Mouse (Mus musculus): ENCODE results near the gene 4930470P17Rik. TPM values are rescaled to one million over a fixed set of nuclear protein-coding genes. Genes with fewer than 3 reads are reported as not detected.

Gene 4930470P17Rik
- total RNA-seq, 2 experiments from 2014 or later = not detected

- DNase-seq = no peak
These were observed 23.2 kb downstream of the 4930470P17Rik start for GRCm38 (mm10) chr2:170578588-170578987.

DNA sequence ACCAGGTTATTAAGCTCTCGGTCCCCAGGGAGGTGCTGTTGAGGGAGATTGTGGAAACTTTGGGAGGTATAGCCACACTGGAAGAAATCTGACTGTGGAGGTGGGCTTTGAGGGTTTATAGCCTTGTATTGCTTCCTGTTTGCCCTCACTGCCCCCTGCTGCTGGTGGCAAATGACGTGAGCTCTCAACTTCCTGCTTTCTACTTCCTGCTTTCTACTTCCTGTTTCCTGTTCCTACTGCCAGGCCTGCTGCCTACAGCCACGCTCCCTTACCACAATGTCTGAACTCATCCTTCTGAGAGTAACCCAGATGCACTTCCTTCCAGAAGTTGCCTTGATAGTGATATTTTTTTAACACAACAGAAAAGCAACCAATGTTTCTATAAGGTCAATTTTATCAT lies 24.3 kb downstream of the 4930470P17Rik start:
- DNase-seq = no peak

DNA sequence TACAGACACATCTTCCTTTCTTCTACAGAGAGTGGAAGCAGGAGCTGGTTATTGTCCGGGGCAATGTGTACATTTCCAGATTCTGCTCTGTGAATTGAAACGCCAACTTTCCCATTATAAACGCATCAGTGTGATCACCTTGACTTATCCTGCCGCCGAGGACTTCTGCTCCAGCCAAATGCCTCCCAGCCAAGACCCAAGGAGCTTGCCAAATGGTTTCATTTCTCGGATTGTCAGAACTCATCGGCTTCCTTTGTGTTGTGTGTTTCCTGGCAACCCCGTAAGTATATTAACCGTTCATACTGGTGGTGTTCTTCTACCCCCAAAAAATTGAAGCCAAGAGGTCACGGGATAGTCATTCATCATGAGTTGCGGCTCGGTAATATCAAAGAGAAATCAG lies 25.7 kb downstream of the 4930470P17Rik start:
- DNase-seq = no peak

GRCm38 (mm10) chr2:170564995-170565394 lies 36.8 kb downstream of the 4930470P17Rik start:
- no peak for DNase-seq

DNA sequence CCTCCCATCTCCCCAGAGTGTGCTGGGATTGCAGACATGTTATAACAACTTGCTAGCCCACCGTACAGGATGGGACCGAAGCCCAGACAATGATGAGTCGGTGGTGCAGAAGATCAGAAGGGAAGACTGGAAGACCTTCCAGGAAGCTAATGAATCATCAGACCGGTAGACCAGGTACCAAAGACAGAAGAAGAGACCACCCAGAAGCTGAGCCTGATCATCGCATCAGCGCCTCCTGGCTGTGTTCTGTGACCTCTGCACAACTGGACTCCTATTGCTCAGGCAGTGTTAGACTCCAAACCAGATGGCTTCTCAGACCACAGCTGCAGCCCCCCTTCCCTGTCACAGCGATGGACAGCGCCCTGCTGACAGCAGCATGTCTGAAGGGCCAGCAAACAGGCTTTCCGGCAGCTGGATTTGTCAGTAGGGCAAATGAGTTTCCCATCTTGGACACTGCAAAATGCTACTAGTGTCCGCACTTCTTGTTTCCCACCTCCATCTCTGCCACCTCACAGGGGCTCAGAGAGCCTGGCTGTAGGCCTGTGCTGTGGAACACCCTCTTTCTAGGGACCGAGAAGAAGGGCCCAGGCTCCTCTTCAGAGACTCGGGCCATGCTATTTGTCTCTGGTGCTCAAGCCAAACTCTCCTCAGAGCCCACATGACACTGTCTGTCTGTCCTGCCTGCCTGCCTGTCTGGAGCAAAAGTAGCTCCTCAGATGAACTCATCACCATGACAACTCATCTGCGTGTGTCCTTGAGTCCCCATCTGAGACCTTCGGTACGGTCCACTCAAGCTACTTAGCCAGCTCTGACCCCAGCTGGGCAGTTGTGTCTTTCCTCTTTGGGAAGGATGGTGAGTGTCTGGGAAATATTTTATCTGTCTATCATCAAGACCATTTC lies 37.6 kb downstream of the 4930470P17Rik start:
- no peak for DNase-seq

DNA sequence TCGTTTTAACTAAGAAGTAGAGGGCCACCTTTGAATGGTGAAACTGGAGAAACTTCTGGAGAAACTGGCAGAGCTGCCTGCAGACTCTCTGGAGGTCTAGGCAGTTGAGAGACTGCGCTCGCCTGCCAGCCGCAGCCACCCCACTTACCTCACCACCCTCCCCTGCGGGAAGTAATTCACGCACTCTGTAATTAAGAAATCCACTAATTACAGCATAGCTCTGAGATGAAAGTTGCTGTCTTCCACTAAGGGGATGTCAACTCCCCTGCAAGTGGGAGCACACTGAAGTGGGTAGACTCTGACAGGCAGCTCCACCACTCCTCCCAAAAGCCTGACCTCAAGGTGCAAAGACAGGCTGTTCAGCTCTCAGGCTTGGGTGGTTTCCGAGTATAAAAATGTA lies 49.7 kb downstream of the 4930470P17Rik start:
- DNase-seq = no peak

GRCm38 (mm10) chr2:170550240-170550639 lies 51.6 kb downstream of the 4930470P17Rik start:
- DNase-seq = no peak

- no peak for DNase-seq
These were observed 52.7 kb downstream of the 4930470P17Rik start for GRCm38 (mm10) chr2:170549146-170549545.

GRCm38 (mm10) chr2:170548046-170548445 lies 53.8 kb downstream of the 4930470P17Rik start:
- DNase-seq = no peak

DNA sequence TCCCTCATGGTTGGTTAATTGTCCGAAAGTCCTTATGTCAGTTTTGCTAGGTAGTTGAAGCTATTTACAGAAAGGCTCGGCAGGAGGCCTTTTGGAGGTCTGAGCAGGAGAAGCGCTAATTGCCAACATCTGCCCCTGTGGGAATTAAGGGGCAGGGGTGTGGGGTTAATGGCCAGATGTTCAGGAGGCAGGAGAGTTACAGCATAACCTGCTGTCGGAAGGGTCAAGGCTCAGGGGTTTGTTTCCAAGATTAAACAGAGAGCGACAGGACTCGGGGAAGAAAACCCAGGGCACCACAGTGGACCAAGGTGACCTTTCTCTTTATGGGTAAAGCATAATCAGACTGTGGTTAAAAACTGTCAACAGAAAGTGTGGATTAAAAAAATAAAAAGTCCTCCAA lies 54.3 kb downstream of the 4930470P17Rik start:
- no peak for DNase-seq

DNA sequence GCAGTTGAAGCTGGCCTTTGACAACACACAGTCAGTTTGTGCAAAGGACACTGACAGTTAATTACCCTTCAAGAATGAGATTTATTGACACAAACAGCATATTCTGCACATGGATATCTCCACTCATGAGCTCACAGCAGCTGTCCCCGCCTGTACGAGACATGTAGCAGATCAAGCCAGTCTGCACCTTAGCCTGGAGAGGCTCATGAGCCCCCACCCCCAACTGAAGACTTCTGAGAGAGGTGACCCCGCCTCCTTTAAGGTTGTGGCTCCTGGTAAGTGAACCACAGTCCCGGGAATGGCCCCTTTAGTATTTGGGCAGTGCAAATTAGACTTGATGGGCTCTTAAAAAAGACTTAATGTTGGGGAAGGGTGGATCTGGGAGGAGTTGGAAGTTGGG lies 56.1 kb downstream of the 4930470P17Rik start:
- DNase-seq = no peak

DNA sequence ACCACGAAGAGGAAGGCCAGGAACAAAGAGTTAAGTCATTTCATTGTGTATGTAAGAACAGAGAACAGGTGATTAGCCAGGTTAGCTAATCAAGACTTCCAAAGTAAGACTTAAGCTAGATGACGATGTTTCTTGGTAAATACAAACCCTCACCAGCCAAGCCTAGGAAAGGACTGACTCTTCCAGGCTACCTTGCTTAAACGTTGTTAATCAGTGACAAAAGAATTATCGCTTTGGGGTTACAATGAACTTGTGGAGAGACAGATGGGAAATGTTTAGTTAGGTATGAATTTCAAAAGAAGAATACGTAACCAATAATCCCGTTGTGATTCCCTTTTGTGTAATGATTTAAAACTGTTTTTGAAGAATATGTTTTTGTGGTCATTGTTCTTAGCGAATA lies 56.9 kb downstream of the 4930470P17Rik start:
- DNase-seq = no peak

DNA sequence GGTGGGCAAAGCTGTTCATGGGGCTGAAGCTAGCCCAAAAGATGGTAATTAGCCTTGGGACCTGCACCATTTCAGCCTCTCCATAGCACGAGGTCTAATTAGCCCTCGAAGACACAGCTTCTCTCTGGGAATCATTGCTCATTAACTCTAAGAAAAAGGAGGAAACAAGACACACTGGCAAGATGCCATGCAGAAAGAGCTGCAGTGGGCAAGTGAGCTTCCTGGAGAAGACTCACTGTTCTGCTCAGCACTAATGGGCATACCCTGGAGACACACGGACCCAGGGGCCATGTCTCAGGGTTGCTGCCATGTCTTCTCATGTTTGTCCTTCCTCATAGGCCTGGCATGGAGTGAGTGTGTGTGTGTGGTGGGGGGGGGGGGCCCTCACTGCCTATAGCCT lies 57.7 kb downstream of the 4930470P17Rik start:
- no peak for DNase-seq

DNA sequence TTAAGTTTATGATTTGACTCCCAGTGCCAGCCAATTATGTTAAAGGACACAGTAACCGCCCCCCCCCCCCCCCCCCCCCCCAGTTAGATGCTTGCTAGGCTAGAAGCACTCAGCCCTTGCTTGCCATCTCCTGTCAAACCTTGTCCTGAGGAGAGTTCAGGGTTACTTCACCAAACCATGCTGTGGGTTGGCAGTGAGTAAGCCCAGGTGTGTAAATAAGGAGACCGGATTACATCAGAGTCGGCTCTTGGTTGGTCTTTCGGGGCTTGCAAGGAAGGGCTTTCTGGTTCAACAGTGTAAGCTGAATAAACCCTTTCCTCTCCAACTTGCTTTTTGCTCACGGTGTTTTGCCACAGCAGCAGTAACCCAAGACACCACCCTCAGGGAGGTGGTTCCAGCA lies 58.2 kb downstream of the 4930470P17Rik start:
- DNase-seq = no peak

DNA sequence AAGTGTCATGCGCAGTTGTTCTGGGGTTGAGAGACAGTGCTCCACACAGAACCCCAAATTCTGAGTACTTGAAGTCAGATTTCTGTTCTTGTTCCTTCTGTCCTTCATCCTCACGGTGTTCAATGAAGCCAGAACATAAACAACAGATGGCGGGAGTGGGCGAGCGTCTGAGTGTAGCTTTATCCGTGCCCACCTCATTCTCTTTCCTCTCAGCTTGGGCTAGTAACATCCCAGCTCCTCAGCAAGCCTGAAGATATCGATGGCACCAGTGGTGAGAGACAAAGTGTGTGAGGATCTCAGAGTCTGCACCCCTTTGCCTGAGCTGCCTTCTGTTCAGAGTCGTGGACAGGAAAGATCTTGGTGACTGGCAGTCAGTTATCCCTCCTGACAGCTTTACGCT lies 62.6 kb downstream of the 4930470P17Rik start:
- no peak for DNase-seq

GRCm38 (mm10) chr2:170535841-170536240 lies 66.0 kb downstream of the 4930470P17Rik start:
- DNase-seq = no peak

GRCm38 (mm10) chr2:170534803-170535174 lies 67.0 kb downstream of the 4930470P17Rik start:
- DNase-seq = no peak

DNA sequence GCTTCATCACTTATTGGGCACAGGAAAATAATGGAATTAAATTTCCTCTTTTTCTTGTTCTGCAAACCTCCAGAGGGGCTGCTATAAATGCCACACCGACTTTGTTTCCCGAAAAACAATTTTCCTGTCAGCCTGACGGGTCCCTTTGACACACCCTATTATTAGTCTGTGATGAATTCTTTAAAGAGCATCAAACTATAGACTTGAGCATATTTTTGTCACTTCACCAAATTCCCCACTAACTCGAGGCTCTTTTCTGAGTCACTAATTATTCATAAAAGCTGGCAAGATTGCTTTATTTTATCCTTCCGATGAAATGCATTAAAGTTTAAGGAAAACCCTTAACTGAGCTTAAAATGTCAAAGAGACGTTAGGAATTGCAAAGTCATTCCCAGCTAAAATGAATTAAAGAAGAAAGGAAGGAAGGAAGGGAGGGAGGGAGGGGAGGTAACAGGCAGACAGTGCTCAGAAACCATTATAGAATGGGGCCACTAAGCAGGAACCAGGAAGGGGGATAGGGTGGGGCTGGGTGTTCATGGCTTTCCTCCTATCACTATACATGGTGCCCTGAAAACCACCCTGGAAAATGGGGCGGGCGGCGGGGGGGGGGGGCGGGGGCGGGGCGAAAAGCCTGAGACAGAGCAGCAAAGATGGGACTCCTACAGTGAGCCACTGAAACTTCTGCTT lies 67.6 kb downstream of the 4930470P17Rik start:
- DNase-seq = no peak

- DNase-seq = no peak
These were observed 71.6 kb downstream of the 4930470P17Rik start for GRCm38 (mm10) chr2:170530256-170530655.

DNA sequence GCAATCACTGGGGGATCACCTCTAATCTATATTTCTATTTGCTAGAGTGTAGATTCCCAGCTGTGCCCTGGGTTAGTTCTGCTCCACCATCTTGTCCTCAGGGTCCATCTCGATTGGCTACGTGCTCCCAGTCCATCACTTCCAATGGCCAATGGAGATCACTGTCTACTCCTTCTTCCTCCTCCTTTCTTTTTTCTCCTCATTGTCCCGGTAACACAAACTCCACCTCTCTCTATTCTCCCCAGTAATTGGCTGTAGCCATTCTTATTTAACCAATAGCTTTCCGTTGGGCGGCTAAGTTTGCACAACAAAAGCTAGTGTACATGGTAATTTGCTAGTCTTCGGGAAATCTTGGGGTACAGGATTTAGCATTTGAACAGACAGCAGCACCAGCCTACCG lies 72.1 kb downstream of the 4930470P17Rik start:
- no peak for DNase-seq

Data from adrenal gland, postnatal 36 days (tissue).